ENCODE assay signal across 19 mouse cellular contexts in genomic region chr16:22452082-22452481, GRCm38 (mm10). TPM values are rescaled to one million over a fixed set of nuclear protein-coding genes. Genes with fewer than 3 reads are reported as not detected.
DNase-seq lines count a peak whose midpoint lies in the region; ATAC-seq lines count a peak whose summit lies in the region.
"Had no signal": no experiment of that assay in that cellular context is flagged by ENCODE, and none has a peak within 500 bp of the region (broad histone marks: within the 10 kb centered on the region; RNA-seq: fewer than 3 reads in every experiment).

No protein-coding gene starts in this region.

- ATAC-seq in intestine, embryonic 16.5 days, result peak; percentile 28; the same call in 1 of the 2 replicates
- peak; percentile 81 for ATAC-seq in lung, embryonic 16.5 days (ENCODE audit: low read depth)
- peak; percentile 88 for ATAC-seq in stomach, embryonic 14.5 days (ENCODE audit: insufficient number of reproducible peaks, insufficient read depth, low FRiP score, low read depth)
- ATAC-seq in CD4-positive, CD25-positive, alpha-beta regulatory T cell, adult 4 months, result no peak
- ATAC-seq: forebrain, embryonic 13.5 days; hindbrain, embryonic 16.5 days had no signal

- no peak overlapping the region for H3K4me2 ChIP-seq in intestine, embryonic 16.5 days (ENCODE audit: low read depth, low read length)
- no peak overlapping the region for H3K4me2 ChIP-seq in lung, embryonic 16.5 days (ENCODE audit: low read depth, low read length)
- no peak overlapping the region for H3K4me2 ChIP-seq in stomach, embryonic 14.5 days (replicated peaks; ENCODE audit: low read depth, low read length)
- H3K4me2 ChIP-seq: embryonic facial prominence, embryonic 12.5 days; forebrain, embryonic 13.5 days; heart, embryonic 15.5 days; midbrain, embryonic 12.5 days; neural tube, embryonic 13.5 days had no signal

- 64% methylated on average over 9 of the region's 9 CpGs for WGBS in intestine, embryonic 16.5 days
- WGBS in lung, embryonic 16.5 days, result 46% methylated on average over 9 of the region's 9 CpGs
- WGBS in stomach, embryonic 14.5 days, result 59% methylated on average over 9 of the region's 9 CpGs

- peak; percentile 64 for DNase-seq in heart, adult 11 months
- no peak for DNase-seq in heart, postnatal 10 days
- DNase-seq in spleen, postnatal 14 days (ENCODE audit: low spot score in 2 of 2), result no peak
- DNase-seq: cerebellum, adult 2 months; gastrocnemius, postnatal 14 days; kidney, adult 18-20 months; right cerebral cortex, adult 18-20 months had no signal

- H3K36me3 ChIP-seq in intestine, embryonic 16.5 days (ENCODE audit: control insufficient read depth, insufficient read depth, low read length), result no peaks in the 10 kb centered on the region
- no peaks in the 10 kb centered on the region for H3K36me3 ChIP-seq in lung, embryonic 16.5 days (ENCODE audit: control insufficient read depth, insufficient read depth, low read length)
- H3K36me3 ChIP-seq in stomach, embryonic 14.5 days (ENCODE audit: control insufficient read depth, insufficient read depth, low read length), result no peaks in the 10 kb centered on the region
- H3K36me3 ChIP-seq: embryonic facial prominence, embryonic 12.5 days; heart, embryonic 15.5 days; midbrain, embryonic 12.5 days; neural tube, embryonic 13.5 days had no signal

- no peak overlapping the region for H3K4me3 ChIP-seq in intestine, embryonic 16.5 days (ENCODE audit: low read length)
- H3K4me3 ChIP-seq in lung, embryonic 16.5 days (ENCODE audit: low read length), result no peak overlapping the region
- H3K4me3 ChIP-seq in stomach, embryonic 14.5 days (ENCODE audit: low read depth, low read length), result no peak overlapping the region
- H3K4me3 ChIP-seq: embryonic facial prominence, embryonic 12.5 days; erythroblast, embryonic 14.5 days; forebrain, embryonic 13.5 days; heart, embryonic 15.5 days; midbrain, embryonic 12.5 days; neural tube, embryonic 13.5 days had no signal

- no peak overlapping the region for H3K27ac ChIP-seq in intestine, embryonic 16.5 days (ENCODE audit: low read length)
- H3K27ac ChIP-seq in lung, embryonic 16.5 days (ENCODE audit: low read length), result peak overlapping the region; percentile 80
- no peak overlapping the region for H3K27ac ChIP-seq in stomach, embryonic 14.5 days (ENCODE audit: low read length)
- H3K27ac ChIP-seq: embryonic facial prominence, embryonic 12.5 days; forebrain, embryonic 13.5 days; heart, embryonic 15.5 days; kidney, postnatal 0 days; midbrain, embryonic 12.5 days; neural tube, embryonic 13.5 days had no signal

- no peaks in the 10 kb centered on the region for H3K4me1 ChIP-seq in intestine, embryonic 16.5 days (ENCODE audit: control insufficient read depth, insufficient read depth, low read length)
- H3K4me1 ChIP-seq in lung, embryonic 16.5 days (replicated peaks; ENCODE audit: control insufficient read depth, insufficient read depth, low read length), result peaks cover 17% of the 10 kb centered on the region
- peaks cover 4% of the 10 kb centered on the region; the same call in 1 of the 2 replicates for H3K4me1 ChIP-seq in stomach, embryonic 14.5 days (ENCODE audit: control insufficient read depth, insufficient read depth, low read length)
- H3K4me1 ChIP-seq: forebrain, embryonic 13.5 days; midbrain, embryonic 12.5 days; neural tube, embryonic 13.5 days had no signal

- intact Hi-C loops in heart, postnatal 10 days (cut with DNase I), result no loop called here

- H3K27me3 ChIP-seq in intestine, embryonic 16.5 days (replicated peaks; ENCODE audit: control insufficient read depth, insufficient read depth, low read length), result no peaks in the 10 kb centered on the region
- no peaks in the 10 kb centered on the region for H3K27me3 ChIP-seq in lung, embryonic 16.5 days (ENCODE audit: control insufficient read depth, insufficient read depth, low read depth, low read length)
- H3K27me3 ChIP-seq in stomach, embryonic 14.5 days (ENCODE audit: control insufficient read depth, insufficient read depth, low read length), result no peaks in the 10 kb centered on the region
- H3K27me3 ChIP-seq: embryonic facial prominence, embryonic 12.5 days; forebrain, embryonic 13.5 days; heart, embryonic 15.5 days; midbrain, embryonic 12.5 days; neural tube, embryonic 13.5 days had no signal

- no peak overlapping the region for H3K9ac ChIP-seq in intestine, embryonic 16.5 days (ENCODE audit: low read depth, low read length)
- H3K9ac ChIP-seq in lung, embryonic 16.5 days (ENCODE audit: low read length), result no peak overlapping the region
- no peak overlapping the region for H3K9ac ChIP-seq in stomach, embryonic 14.5 days (replicated peaks; ENCODE audit: low read depth, low read length)
- H3K9ac ChIP-seq: embryonic facial prominence, embryonic 12.5 days; forebrain, embryonic 13.5 days; heart, embryonic 15.5 days; midbrain, embryonic 12.5 days; neural tube, embryonic 13.5 days had no signal

- no peaks in the 10 kb centered on the region for H3K9me3 ChIP-seq in intestine, embryonic 16.5 days (ENCODE audit: control insufficient read depth, low read length)
- no peaks in the 10 kb centered on the region for H3K9me3 ChIP-seq in lung, embryonic 16.5 days (ENCODE audit: control insufficient read depth, low read length)
- H3K9me3 ChIP-seq in stomach, embryonic 14.5 days (ENCODE audit: control insufficient read depth, low read depth, low read length), result no peaks in the 10 kb centered on the region
- H3K9me3 ChIP-seq: embryonic facial prominence, embryonic 12.5 days; forebrain, embryonic 13.5 days; heart, embryonic 15.5 days; midbrain, embryonic 12.5 days; neural tube, embryonic 13.5 days had no signal

RNA-seq across cellular contexts. Expression of gene Etv5, which starts 12.6 kb away (rescaled TPM):
- total RNA-seq in heart, postnatal 10 days (2021), result 1 to 10 TPM; 8.7 to 8.8 TPM
- 10.3 and 11.1 TPM in 2 replicates for polyA plus RNA-seq in intestine, embryonic 16.5 days (2015; fragmentation: Nextera tagmentation; extraction: Ambion mirVana)
- polyA plus RNA-seq in lung, embryonic 16.5 days (2015; fragmentation: Nextera tagmentation; extraction: Ambion mirVana), result 188 and 201 TPM in 2 replicates
- 17.6 and 19.4 TPM in 2 replicates for polyA plus RNA-seq in stomach, embryonic 14.5 days (2014; fragmentation: Nextera tagmentation; extraction: Ambion mirVana)
- polyA plus RNA-seq in CD4-positive, CD25-positive, alpha-beta regulatory T cell, adult 4 months (2017; shearing (Covaris generic)), result 1 to 10 TPM; 4.4 to 5.6 TPM
